Mouse (Mus musculus) cerebellum, adult 18-20 months (tissue): Measurements from ENCODE around the gene Gm42906.
A peak's percentile ranks its signal among the peaks of the same experiment; 100 is the strongest.

Experiments
- DNase-seq, 2 experiments: peaks; one replicate each; pipeline ENCODE4 v3.0.0; 2021

The Gm42906 gene

GRCm38 (mm10) chr5:151183656-151184240 is 244.2 kb downstream of the Gm42906 start:
- no peak for DNase-seq

- no peak for DNase-seq
Observed at GRCm38 (mm10) chr5:151181288-151181687, 246.7 kb downstream of the Gm42906 start.

DNA sequence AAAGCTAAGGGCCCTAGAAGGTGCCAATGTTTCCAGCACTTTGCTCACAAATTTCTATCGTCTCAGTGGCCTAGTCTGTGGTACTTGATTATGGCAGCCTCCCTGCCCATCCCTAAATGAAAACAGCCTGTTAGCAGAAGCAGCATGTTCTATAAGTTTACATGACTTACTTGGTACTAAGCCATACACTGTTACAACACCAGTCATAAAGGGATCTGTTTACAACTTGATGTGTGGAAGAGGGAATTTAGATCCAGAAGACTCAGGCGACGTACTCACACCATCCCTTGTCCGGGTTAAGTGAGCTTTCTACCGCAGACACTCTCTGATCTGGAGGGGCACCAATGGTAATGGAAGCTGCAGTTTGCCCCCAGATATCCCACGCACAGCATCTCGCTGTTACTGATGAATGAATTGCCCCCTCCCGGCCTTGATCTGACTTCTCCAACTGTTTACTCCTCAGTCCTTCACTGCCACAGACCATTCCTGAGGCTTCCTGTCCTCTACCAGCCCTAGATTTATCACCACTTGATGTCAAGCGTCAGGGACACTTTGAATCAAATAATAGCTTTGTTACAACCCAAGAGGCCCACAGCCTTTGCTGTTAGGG is 247.7 kb downstream of the Gm42906 start:
- no peak for DNase-seq

GRCm38 (mm10) chr5:151177171-151177570 is 250.8 kb downstream of the Gm42906 start:
- DNase-seq: no peak

DNA sequence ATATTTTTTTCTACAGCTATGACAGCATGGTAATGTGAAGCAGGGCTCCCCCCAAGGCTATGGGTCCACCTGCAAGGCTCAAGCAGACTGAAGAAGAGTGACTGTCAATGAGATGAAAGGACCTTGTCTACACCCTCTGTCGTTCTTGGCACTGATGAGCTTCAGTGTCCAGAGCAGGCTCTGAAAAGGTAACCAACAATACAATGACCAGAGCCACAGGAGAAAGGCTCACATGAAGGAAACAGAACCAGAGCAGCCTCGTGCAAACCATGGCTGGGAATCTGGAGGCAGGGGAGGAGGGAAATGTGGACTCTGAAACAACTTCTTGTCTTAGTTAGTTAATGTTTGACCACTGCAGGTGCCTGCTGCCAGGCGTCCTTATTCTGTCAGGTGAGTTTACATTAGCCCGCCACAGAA is 252.1 kb downstream of the Gm42906 start:
- DNase-seq: no peak

DNA sequence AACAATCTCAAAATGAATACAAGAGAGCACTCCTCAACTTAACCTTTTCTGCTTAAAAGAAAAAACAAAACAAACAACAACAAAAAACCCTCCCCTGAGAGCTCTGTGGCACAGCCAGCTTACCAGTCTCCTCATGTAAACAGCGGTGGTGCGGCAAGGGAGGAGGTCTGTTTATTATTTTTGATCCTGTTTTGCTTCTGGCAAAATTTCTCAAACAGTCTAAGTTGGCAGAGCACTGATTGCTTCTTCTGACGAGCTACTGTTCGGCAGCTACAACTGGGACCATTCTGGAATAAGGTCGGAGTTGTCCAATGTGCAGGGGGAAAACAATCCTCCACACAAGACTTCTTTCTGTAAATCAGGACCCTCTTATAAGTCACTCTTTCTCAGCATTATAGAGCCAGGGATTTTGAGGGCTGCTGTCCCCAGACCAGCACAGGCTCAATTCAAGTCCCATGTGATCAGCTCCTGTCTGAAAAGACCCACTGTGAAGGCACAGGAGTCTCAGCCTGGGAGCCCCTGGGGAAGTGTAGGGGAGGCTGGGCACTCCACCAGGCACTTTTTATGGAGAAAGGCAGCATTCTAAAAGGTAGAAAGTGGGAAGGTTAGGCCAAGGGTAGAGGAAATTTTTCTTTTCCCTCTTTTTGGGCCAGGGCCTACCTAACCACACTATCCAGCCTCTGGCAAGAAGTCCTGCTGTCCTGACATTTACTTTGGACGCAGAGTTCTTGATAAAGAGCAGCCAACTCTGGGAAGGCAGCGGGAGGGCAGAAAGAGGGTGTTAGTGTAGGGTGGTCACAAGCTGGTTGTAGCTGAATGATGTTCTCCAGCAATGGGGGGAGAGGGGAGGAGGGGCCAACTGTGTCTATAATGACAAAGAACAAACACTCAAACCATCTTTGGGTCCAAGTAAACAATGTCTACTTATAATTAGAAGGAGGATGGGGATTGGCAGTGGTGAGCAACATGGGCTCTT is 253.2 kb downstream of the Gm42906 start:
- no peak for DNase-seq

- DNase-seq: no peak
Observed at GRCm38 (mm10) chr5:151173774-151174173, 254.2 kb downstream of the Gm42906 start.

- no peak for DNase-seq
Observed at GRCm38 (mm10) chr5:151170168-151170750, 257.7 kb downstream of the Gm42906 start.

- no peak for DNase-seq
Observed at GRCm38 (mm10) chr5:151168191-151168590, 259.8 kb downstream of the Gm42906 start.

GRCm38 (mm10) chr5:151167641-151168040 is 260.3 kb downstream of the Gm42906 start:
- no peak for DNase-seq

DNA sequence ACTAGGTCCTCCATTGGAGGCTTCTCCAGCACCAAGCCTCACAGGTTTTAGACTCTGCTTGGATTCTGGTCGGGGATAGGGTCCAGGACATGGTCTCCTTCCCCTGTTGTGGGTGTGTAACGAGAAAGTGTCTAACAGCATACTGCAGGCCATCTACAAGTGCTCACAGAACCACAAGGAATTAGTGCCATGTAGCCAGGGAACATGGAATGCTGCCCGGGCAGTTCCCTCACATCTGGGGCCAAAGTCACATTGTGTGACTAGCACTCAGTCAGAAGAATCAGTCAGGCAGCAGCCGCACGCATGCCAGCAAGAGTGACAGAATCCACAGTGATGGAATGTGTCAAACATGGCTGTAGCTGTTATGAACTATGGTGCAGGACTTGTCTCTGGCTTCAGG is 261.7 kb downstream of the Gm42906 start:
- peak in 1 of 2 experiments; percentile 18 for DNase-seq

- no peak for DNase-seq
Observed at GRCm38 (mm10) chr5:151165381-151166016, 262.5 kb downstream of the Gm42906 start.

DNA sequence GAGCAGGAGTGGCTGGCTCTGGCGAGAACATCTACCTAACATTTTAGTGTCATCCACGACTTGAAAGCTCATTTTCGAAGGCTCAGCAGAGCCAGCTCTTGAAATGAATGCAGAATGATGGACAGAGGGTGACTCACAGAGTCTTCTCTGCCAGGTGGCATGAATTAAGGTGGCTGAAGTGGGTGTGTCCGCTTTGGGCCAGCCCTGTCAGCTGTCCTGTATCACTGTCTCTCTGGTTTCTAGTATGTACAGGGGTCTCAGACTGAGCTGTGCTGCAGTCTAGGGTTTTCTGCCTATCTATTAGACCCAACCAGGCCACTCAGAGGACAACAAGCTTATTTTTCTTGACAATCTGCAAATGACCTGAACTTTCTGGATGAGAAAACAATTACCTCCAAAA is 263.1 kb downstream of the Gm42906 start:
- no peak for DNase-seq

DNA sequence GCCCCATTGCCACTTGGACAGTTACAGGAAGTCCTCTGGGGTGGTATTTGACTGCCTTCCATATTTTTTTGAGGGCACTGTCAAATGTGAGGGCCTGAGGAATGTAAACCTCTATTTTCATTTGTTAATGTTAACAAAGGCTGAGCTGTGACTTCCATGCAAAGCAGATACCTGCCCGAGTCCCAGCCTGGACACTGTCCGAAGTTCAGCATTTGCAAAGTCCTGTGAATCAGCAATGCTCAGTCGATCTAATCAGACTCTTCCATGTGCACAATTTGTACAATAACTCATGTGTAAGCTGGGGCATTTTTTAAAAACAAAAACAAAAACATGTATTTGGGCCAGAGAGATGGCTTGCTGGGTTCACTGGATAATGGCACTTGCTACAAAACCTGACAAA is 265.3 kb downstream of the Gm42906 start:
- no peak for DNase-seq

GRCm38 (mm10) chr5:151155247-151155646 is 272.7 kb downstream of the Gm42906 start:
- DNase-seq: no peak

GRCm38 (mm10) chr5:151154780-151155179 is 273.2 kb downstream of the Gm42906 start:
- no peak for DNase-seq

DNA sequence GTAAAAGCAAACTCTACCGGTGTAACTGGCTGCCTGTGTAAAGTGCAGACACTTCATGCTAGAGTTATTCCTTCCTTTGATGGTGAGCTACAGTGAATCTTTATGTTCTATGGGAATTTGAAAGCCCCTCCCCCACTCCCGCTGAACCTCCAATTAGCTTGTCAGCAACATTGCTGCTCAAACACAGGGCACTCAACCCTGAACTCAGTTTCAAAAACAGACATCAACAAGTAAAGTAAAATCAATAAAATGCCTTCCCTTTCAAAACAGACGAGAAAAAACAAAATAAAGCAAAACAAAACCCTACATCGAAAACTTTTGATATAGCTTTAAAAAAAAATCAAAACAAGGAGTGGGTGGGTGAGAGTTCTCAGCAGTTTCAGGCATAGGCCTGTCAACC is 273.9 kb downstream of the Gm42906 start:
- no peak for DNase-seq

DNA sequence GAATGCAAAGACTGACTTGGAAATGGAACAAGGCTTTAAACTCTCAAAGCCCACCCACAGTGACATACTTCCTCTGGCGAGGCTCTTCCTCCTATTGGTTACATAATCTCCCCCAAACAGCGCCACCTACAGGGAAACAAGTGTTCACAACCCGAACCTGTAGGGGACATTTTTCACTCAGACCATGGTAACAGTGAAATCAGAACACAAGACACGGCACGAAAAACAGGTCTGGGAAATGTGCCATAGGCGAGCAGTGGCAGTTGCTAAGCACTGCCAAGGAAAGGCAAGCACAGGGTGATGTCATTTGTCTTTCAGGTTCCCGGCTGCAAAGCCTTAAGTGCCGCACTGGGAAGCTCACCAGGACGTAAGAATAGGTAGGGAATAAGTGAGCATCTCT is 276.4 kb downstream of the Gm42906 start:
- DNase-seq: no peak

DNA sequence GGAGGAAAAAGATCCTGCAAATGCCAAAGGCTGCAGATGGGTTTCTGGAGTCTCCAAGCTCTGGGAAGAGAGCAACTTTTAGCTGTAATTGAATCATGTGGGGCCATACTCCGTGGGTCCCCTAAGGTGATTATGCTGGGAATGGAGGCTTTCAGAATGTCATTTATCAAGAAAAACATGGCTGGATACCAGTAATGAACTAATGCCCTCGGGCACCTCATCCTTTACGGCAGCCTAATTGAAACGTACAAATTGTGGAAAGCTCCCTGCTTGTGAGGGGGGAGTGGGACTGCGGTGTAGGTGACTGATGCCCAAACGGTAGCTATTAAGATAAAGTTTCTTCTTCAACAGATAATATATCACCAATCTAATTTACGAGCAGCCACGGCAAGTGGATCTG is 278.5 kb downstream of the Gm42906 start:
- no peak for DNase-seq

DNA sequence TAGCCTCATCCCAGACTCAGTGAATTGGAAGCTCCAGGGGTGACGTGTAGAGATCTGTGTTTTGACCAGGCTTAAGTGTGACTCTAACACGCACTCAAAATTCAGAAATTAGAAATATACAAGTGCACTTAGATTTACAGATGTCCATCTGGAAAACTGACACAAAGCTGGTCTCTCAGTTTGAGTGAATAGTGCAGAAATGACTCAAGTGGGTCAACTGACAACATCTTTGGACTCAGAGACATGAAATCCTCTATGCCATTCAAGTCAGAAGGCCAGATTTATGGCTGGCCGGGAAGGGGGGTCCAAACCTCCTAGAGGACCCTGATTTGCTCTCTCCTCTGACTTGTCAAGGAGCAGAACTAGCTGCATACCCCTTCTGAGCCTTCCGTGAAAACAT is 279.9 kb downstream of the Gm42906 start:
- no peak for DNase-seq

- DNase-seq: no peak
Observed at GRCm38 (mm10) chr5:151145807-151146206, 282.2 kb downstream of the Gm42906 start.

GRCm38 (mm10) chr5:151143955-151144354 is 284.0 kb downstream of the Gm42906 start:
- DNase-seq: no peak
